Mouse (Mus musculus): Measurements from ENCODE around the gene Polr1e.
"Not testable (repeated sequence)": the region's sequence is repeated elsewhere in the genome, so short reads cannot be mapped to it uniquely, and the experiment has no call there.

The Polr1e gene

GRCm38 (mm10) chr4:45054862-45055261 lies 36.5 kb downstream of the Polr1e start:
- DNase-seq (ENCODE audit: low read depth, low spot score) = peak; percentile 51

- no peak for DNase-seq (ENCODE audit: low read depth, low spot score)
These were observed 37.1 kb downstream of the Polr1e start for GRCm38 (mm10) chr4:45055451-45055850.

GRCm38 (mm10) chr4:45063836-45064235 lies 45.5 kb downstream of the Polr1e start:
- not testable (repeated sequence) for DNase-seq (ENCODE audit: low read depth, low spot score)

GRCm38 (mm10) chr4:45064577-45064976 lies 46.2 kb downstream of the Polr1e start:
- no peak for DNase-seq (ENCODE audit: low read depth, low spot score)

GRCm38 (mm10) chr4:45066036-45066730 lies 47.8 kb downstream of the Polr1e start:
- DNase-seq (ENCODE audit: low read depth, low spot score) = peak; percentile 73

- DNase-seq (ENCODE audit: low read depth, low spot score) = peak; percentile 92
These were observed 49.4 kb downstream of the Polr1e start for GRCm38 (mm10) chr4:45067742-45068141.

- no peak for DNase-seq (ENCODE audit: low read depth, low spot score)
These were observed 54.0 kb downstream of the Polr1e start for GRCm38 (mm10) chr4:45072261-45072973.

- DNase-seq (ENCODE audit: low read depth, low spot score) = no peak
These were observed 55.2 kb downstream of the Polr1e start for GRCm38 (mm10) chr4:45073544-45073943.

GRCm38 (mm10) chr4:45081041-45081440 lies 62.7 kb downstream of the Polr1e start:
- DNase-seq (ENCODE audit: low read depth, low spot score) = not testable (repeated sequence)

GRCm38 (mm10) chr4:45082951-45083350 lies 64.6 kb downstream of the Polr1e start:
- no peak for DNase-seq (ENCODE audit: low read depth, low spot score)

GRCm38 (mm10) chr4:45083487-45083886 lies 65.1 kb downstream of the Polr1e start:
- DNase-seq (ENCODE audit: low read depth, low spot score) = no peak

- peak; percentile 92 for DNase-seq (ENCODE audit: low read depth, low spot score)
These were observed 65.9 kb downstream of the Polr1e start, which contains the start of gene Fbxo10 for GRCm38 (mm10) chr4:45084021-45084894. TSS of gene Fbxo10 (minus strand) at chr4:45084604.

GRCm38 (mm10) chr4:45084895-45085290 lies 66.5 kb downstream of the Polr1e start:
- DNase-seq (ENCODE audit: low read depth, low spot score) = no peak

All from A20 (cell line).